Mouse (Mus musculus): ENCODE measurements around the gene Smarca4. TPM values are rescaled to one million over a fixed set of nuclear protein-coding genes. Genes with fewer than 3 reads are reported as not detected.
A peak's percentile ranks its signal among the peaks of the same experiment; 100 is the strongest.

Gene Smarca4
- polyA plus RNA-seq, 1 experiment from 2014 or later: 136 TPM

DNA sequence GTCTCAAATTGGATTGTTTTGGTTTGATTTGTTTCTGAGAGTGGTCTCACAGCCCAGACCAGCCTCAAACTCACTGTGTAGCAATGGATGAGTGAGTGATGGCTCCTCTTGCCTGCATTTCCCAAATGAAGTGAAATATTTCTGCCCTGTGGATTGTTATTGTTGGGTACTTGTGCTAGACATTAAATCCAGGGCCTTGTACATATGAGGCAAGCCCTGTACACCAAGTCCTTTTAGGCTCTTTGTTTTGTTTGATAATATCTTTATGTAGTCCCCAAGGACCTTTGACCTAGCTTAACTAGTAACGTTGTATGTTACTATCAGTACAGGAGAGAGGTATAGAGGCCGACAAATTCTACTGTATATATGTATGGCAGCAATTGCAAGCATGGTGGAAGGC, 21.1 kb upstream of the Smarca4 start:
- Histone ChIP-seq H3K4me3 (ENCODE audit: low read depth, low read length) (no peak overlapping the region), H3K36me3 (ENCODE audit: control insufficient read depth, insufficient read depth, low read length) (no peaks in the 10 kb centered on the region; the same call in 1 of the 2 replicates), H3K9me3 (ENCODE audit: control insufficient read depth, low read length) (no peaks in the 10 kb centered on the region), H3K27me3 (ENCODE audit: control insufficient read depth, insufficient read depth, low read length) (no peaks in the 10 kb centered on the region), H3K27ac (ENCODE audit: low read depth, low read length) (no peak overlapping the region), H3K4me1 (ENCODE audit: control insufficient read depth, insufficient read depth, low read length) (peaks cover 12% of the 10 kb centered on the region), H3K9ac (ENCODE audit: low read length) (no peak overlapping the region), H3K4me2 (no peak overlapping the region)
- ATAC-seq (ENCODE audit: low FRiP score) (no peak), DNase-seq (ENCODE audit: low spot score, missing footprints) (no peak)
- 89% methylated on average over 2 of the region's 2 CpGs for WGBS

DNA sequence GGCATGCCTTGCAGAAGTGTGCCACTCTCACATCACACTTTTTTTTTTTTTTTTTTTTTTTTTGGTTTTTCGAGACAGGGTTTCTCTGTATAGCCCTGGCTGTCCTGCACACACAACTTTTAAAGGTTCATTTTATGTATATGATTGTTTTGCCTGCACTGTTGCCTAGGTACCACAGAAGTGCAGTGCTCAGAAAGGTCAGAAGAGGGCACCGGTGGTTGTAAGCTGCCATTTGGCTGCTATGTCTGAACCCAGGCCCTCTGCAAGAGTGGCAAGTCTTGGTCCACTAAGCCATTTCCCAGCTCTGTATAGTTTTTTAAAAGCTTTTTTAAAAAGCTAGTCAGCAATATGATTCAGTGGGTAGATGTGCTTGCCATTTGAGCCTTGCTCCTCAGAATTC, 17.8 kb upstream of the Smarca4 start:
- DNase-seq (ENCODE audit: low spot score, missing footprints) (no peak), ATAC-seq (ENCODE audit: low FRiP score) (no peak)
- no peak overlapping the region for H3K9ac ChIP-seq (ENCODE audit: low read length)
- no peak overlapping the region for H3K4me2 ChIP-seq
- H3K9me3 ChIP-seq (ENCODE audit: control insufficient read depth, low read length): no peaks in the 10 kb centered on the region
- H3K27me3 ChIP-seq (ENCODE audit: control insufficient read depth, insufficient read depth, low read length): no peaks in the 10 kb centered on the region
- H3K36me3 ChIP-seq (ENCODE audit: control insufficient read depth, insufficient read depth, low read length): no peaks in the 10 kb centered on the region
- H3K27ac ChIP-seq (ENCODE audit: low read depth, low read length): no peak overlapping the region
- no peak overlapping the region for H3K4me3 ChIP-seq (ENCODE audit: low read depth, low read length)
- 26% methylated on average over 2 of the region's 2 CpGs for WGBS
- peaks cover 8% of the 10 kb centered on the region for H3K4me1 ChIP-seq (ENCODE audit: control insufficient read depth, insufficient read depth, low read length)

- ATAC-seq (ENCODE audit: low FRiP score) (no peak), DNase-seq (ENCODE audit: low spot score, missing footprints) (no peak)
- H3K9ac ChIP-seq (ENCODE audit: low read length): no peak overlapping the region
- WGBS: 78% methylated on average over 3 of the region's 3 CpGs
- H3K4me2 ChIP-seq: no peak overlapping the region
- no peaks in the 10 kb centered on the region for H3K27me3 ChIP-seq (ENCODE audit: control insufficient read depth, insufficient read depth, low read length)
- H3K9me3 ChIP-seq (ENCODE audit: control insufficient read depth, low read length): no peaks in the 10 kb centered on the region
- no peak overlapping the region for H3K4me3 ChIP-seq (ENCODE audit: low read depth, low read length)
- H3K4me1 ChIP-seq (ENCODE audit: control insufficient read depth, insufficient read depth, low read length): no peaks in the 10 kb centered on the region
- no peaks in the 10 kb centered on the region for H3K36me3 ChIP-seq (ENCODE audit: control insufficient read depth, insufficient read depth, low read length)
- H3K27ac ChIP-seq (ENCODE audit: low read depth, low read length): no peak overlapping the region
Measured at GRCm38 (mm10) chr9:21600186-21600585, 15.8 kb upstream of the Smarca4 start.

DNA sequence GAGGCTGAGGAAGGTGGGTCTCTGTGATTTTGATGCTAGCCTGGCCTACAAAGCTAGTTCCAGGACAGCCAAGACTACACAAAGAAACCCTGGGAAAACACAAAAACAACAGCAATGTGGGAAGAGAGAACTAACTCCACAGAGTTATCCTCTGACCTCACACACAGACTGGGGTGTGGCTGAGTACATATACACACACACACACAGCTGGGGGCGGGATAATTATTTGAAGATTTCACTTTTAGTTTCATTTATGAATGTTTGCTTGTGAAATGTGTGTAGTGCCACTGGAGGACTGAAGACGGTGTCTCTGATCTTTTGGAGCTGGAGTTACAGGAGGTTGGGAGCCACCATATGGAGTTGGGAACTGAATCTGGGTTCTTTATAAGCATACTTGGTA, 14.9 kb upstream of the Smarca4 start:
- Histone ChIP-seq H3K9me3 (ENCODE audit: control insufficient read depth, low read length) (no peaks in the 10 kb centered on the region), H3K27me3 (ENCODE audit: control insufficient read depth, insufficient read depth, low read length) (no peaks in the 10 kb centered on the region), H3K4me2 (no peak overlapping the region), H3K27ac (ENCODE audit: low read depth, low read length) (no peak overlapping the region), H3K4me3 (ENCODE audit: low read depth, low read length) (no peak overlapping the region), H3K9ac (ENCODE audit: low read length) (no peak overlapping the region), H3K36me3 (ENCODE audit: control insufficient read depth, insufficient read depth, low read length) (no peaks in the 10 kb centered on the region), H3K4me1 (ENCODE audit: control insufficient read depth, insufficient read depth, low read length) (no peaks in the 10 kb centered on the region)
- 89% methylated on average over 2 of the region's 2 CpGs for WGBS
- ATAC-seq (ENCODE audit: low FRiP score) (no peak), DNase-seq (ENCODE audit: low spot score, missing footprints) (no peak)

DNA sequence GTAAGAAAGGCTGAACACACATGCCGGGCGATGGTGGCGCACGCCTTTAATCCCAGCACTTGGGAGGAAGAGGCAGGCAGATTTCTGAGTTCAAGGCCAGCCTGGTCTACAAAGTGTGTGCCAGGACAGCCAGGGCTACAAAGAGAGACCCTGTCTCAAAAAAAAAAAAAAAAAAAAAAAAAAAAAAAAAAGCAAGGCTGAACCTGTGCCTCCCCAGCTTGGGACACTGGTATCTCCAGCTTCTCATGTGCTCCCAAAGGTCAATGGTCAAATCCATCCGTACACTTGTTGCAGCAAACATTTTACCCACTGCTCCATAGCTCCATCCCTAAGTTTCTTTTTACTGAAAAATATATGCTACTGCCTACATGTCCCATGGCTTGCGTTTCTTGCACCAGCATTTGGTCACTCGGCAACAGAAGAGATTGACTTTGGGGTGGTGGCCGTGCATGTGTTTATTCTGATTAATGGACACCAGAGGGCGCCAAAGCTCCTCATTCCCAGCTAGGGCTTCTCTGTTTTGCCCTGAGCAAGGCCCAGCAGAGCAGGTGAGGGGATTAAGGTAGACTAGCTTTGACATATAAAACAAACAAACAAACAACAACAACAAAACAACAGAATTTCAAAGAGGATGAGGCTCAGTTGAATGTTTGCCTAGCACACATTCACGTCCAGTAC, 14.1 kb upstream of the Smarca4 start:
- Histone ChIP-seq H3K9ac (ENCODE audit: low read length) (no peak overlapping the region), H3K36me3 (ENCODE audit: control insufficient read depth, insufficient read depth, low read length) (no peaks in the 10 kb centered on the region), H3K27ac (ENCODE audit: low read depth, low read length) (no peak overlapping the region), H3K27me3 (ENCODE audit: control insufficient read depth, insufficient read depth, low read length) (no peaks in the 10 kb centered on the region), H3K4me3 (ENCODE audit: low read depth, low read length) (no peak overlapping the region), H3K4me1 (ENCODE audit: control insufficient read depth, insufficient read depth, low read length) (no peaks in the 10 kb centered on the region), H3K4me2 (no peak overlapping the region), H3K9me3 (ENCODE audit: control insufficient read depth, low read length) (no peaks in the 10 kb centered on the region)
- 47% methylated on average over 10 of the region's 10 CpGs for WGBS
- peak; percentile 93 for DNase-seq (ENCODE audit: low spot score, missing footprints)
- ATAC-seq (ENCODE audit: low FRiP score): peak; percentile 74; the same call in 1 of the 2 replicates

GRCm38 (mm10) chr9:21604119-21604518, 11.8 kb upstream of the Smarca4 start:
- no peak overlapping the region for H3K9ac ChIP-seq (ENCODE audit: low read length)
- H3K27me3 ChIP-seq (ENCODE audit: control insufficient read depth, insufficient read depth, low read length): no peaks in the 10 kb centered on the region
- H3K9me3 ChIP-seq (ENCODE audit: control insufficient read depth, low read length): no peaks in the 10 kb centered on the region
- no peak overlapping the region for H3K4me3 ChIP-seq (ENCODE audit: low read depth, low read length)
- no peak overlapping the region for H3K27ac ChIP-seq (ENCODE audit: low read depth, low read length)
- 74% methylated on average over 5 of the region's 5 CpGs for WGBS
- DNase-seq (ENCODE audit: low spot score, missing footprints): no peak
- no peak overlapping the region for H3K4me2 ChIP-seq
- no peak for ATAC-seq (ENCODE audit: low FRiP score)
- no peaks in the 10 kb centered on the region for H3K4me1 ChIP-seq (ENCODE audit: control insufficient read depth, insufficient read depth, low read length)
- H3K36me3 ChIP-seq (ENCODE audit: control insufficient read depth, insufficient read depth, low read length): no peaks in the 10 kb centered on the region

DNA sequence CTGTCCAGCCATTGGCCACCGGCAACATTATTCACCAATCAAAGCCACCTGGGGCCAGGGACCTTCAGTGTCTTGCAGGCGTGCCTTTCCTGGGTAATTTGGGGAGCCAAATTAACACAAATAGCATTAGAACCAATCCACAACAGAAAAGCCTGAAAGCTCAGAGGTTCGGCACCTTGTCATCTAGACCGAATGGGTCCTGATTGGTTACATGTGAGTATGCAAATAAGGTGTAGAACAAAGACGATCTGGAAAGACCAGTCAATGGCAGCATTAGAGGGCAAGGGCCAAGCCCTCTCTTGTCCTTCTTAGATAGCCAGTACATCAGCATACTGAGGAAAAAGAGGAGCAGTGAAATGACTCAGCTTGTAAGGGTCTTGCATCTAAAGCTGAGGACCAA, 10.1 kb upstream of the Smarca4 start:
- H3K4me1 ChIP-seq (ENCODE audit: control insufficient read depth, insufficient read depth, low read length): no peaks in the 10 kb centered on the region
- no peak for ATAC-seq (ENCODE audit: low FRiP score)
- H3K27ac ChIP-seq (ENCODE audit: low read depth, low read length): no peak overlapping the region
- H3K9me3 ChIP-seq (ENCODE audit: control insufficient read depth, low read length): no peaks in the 10 kb centered on the region
- H3K36me3 ChIP-seq (ENCODE audit: control insufficient read depth, insufficient read depth, low read length): no peaks in the 10 kb centered on the region
- no peak overlapping the region for H3K4me3 ChIP-seq (ENCODE audit: low read depth, low read length)
- no peaks in the 10 kb centered on the region for H3K27me3 ChIP-seq (ENCODE audit: control insufficient read depth, insufficient read depth, low read length)
- 71% methylated on average over 5 of the region's 5 CpGs for WGBS
- DNase-seq (ENCODE audit: low spot score, missing footprints): no peak
- no peak overlapping the region for H3K4me2 ChIP-seq
- H3K9ac ChIP-seq (ENCODE audit: low read length): no peak overlapping the region

DNA sequence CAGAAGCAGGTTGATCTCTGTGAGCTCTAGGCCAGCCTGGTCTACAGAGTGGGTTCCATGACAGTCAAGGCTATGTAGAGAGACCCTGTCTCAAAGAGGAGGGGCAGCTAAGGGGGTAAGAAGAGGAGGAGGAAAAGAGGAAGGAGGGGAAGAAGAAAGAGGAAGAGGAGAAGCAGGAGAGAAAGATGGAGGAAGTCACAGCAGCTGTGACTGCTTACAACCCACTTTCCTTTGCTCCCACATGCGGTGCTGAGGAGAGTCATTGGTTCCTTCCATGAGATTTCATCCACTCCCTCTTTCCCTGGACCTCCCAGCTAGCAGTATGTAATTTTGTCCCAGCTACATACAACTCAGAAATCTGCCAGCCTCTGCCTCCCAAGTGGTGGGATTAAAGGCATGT, 9.3 kb upstream of the Smarca4 start:
- WGBS: 81% methylated on average over 1 of the region's 1 CpGs
- Histone ChIP-seq H3K27ac (ENCODE audit: low read depth, low read length) (no peak overlapping the region), H3K4me2 (no peak overlapping the region), H3K9me3 (ENCODE audit: control insufficient read depth, low read length) (no peaks in the 10 kb centered on the region), H3K36me3 (ENCODE audit: control insufficient read depth, insufficient read depth, low read length) (no peaks in the 10 kb centered on the region), H3K27me3 (ENCODE audit: control insufficient read depth, insufficient read depth, low read length) (no peaks in the 10 kb centered on the region), H3K9ac (ENCODE audit: low read length) (no peak overlapping the region), H3K4me3 (ENCODE audit: low read depth, low read length) (no peak overlapping the region), H3K4me1 (ENCODE audit: control insufficient read depth, insufficient read depth, low read length) (no peaks in the 10 kb centered on the region)
- no peak for ATAC-seq (ENCODE audit: low FRiP score)
- DNase-seq (ENCODE audit: low spot score, missing footprints): no peak

DNA sequence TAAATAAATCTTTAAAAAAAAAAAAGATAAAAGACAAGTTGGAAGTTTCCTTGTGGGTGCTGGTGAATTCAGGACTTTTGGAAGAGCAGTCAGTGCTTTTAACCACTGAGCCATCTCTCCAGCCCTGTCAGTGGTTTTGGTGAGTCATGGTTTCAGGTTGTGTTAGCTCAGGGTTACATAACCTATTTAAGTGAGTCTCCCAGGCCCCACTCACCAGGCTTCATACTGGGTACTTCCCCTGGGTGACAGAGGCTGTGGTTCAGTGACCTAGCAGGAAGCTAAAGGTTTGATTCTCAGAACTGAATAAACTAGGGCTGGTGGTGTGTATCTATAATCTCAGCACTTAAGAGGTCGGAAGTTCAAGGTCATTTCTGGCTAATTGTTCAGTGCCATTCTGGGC, 6.1 kb upstream of the Smarca4 start:
- Histone ChIP-seq H3K4me3 (ENCODE audit: low read depth, low read length) (no peak overlapping the region), H3K27ac (ENCODE audit: low read depth, low read length) (no peak overlapping the region), H3K9me3 (ENCODE audit: control insufficient read depth, low read length) (no peaks in the 10 kb centered on the region), H3K4me1 (ENCODE audit: control insufficient read depth, insufficient read depth, low read length) (peaks cover 2% of the 10 kb centered on the region; the same call in 1 of the 2 replicates), H3K27me3 (ENCODE audit: control insufficient read depth, insufficient read depth, low read length) (no peaks in the 10 kb centered on the region), H3K36me3 (ENCODE audit: control insufficient read depth, insufficient read depth, low read length) (no peaks in the 10 kb centered on the region), H3K4me2 (no peak overlapping the region), H3K9ac (ENCODE audit: low read length) (no peak overlapping the region)
- ATAC-seq (ENCODE audit: low FRiP score): no peak
- no peak for DNase-seq (ENCODE audit: low spot score, missing footprints)
- WGBS: 93% methylated on average over 1 of the region's 1 CpGs

Data from midbrain, embryonic 11.5 days (tissue).